Mouse (Mus musculus) heart, postnatal 14 days (tissue): ENCODE measurements around the gene Med27. TPM values are rescaled to one million over a fixed set of nuclear protein-coding genes. Genes with fewer than 3 reads are reported as not detected.

Experiments used
- DNase-seq, 2 experiments: peaks; one replicate each; pipeline ENCODE4 v3.0.0; 2021 to 2022
- intact Hi-C: fragments of 180-260 bp; cut with DNase I; formaldehyde crosslinking; loops from one replicate; pipeline ENCODE4 v1.15.1; 2025
- long read RNA-seq, 2 experiments: library from polyadenylated mRNA; stranded (forward); transcript quantifications; one replicate each; pipeline ENCODE4 v2.0.0; 2021
- total RNA-seq, 2 experiments: library from RNA; stranded (reverse); gene quantifications; 2 replicates each; pipeline ENCODE4 v1.2.3; 2021

Med27 gene
- total RNA-seq, result 10 to 100 TPM; 15.2 to 15.5 TPM
- long read RNA-seq, experiment 1, transcript Med27-201 (8 exons, 1,254 nt), result major isoform, 19 of 23 reads
- long read RNA-seq, experiment 1, partial matches to known transcripts, result 0 of 23 reads
- long read RNA-seq, experiment 1, other reads (novel, unspliced or antisense), result 2 of 23 reads
- long read RNA-seq, experiment 2, transcript Med27-201 (8 exons, 1,254 nt), result major isoform, 17 of 18 reads
- long read RNA-seq, experiment 2, partial matches to known transcripts, result 0 of 18 reads
- long read RNA-seq, experiment 2, other reads (novel, unspliced or antisense), result 0 of 18 reads

- intact Hi-C loops, result loop anchor here (10.0 kb wide), 1 partner anchor 208 kb away; no protein-coding TSS in a partner anchor
- peak; percentile 95 to 97 for DNase-seq
Observed at GRCm38 (mm10) chr2:29346629-29347271, at the start of gene Med27. TSS of gene Med27 (plus strand) at chr2:29346819.

- DNase-seq, result peak; percentile 31 to 66
- intact Hi-C loops, result no loop called here
Observed at GRCm38 (mm10) chr2:29309966-29310365, 36.7 kb upstream of the Med27 start.

- no peak for DNase-seq
- intact Hi-C loops, result no loop called here
Observed at GRCm38 (mm10) chr2:29312058-29312457, 34.6 kb upstream of the Med27 start.

GRCm38 (mm10) chr2:29317906-29318470 lies 28.6 kb upstream of the Med27 start:
- no peak for DNase-seq
- intact Hi-C loops, result no loop called here

- intact Hi-C loops, result no loop called here
- no peak for DNase-seq
Observed at GRCm38 (mm10) chr2:29318596-29318995, 28.0 kb upstream of the Med27 start.

- intact Hi-C loops, result no loop called here
- DNase-seq, result no peak
Observed at GRCm38 (mm10) chr2:29320229-29320751, 26.3 kb upstream of the Med27 start.

- no peak for DNase-seq
- intact Hi-C loops, result no loop called here
Observed at GRCm38 (mm10) chr2:29320780-29321179, 25.8 kb upstream of the Med27 start.

GRCm38 (mm10) chr2:29324456-29324855 lies 22.2 kb upstream of the Med27 start:
- intact Hi-C loops, result no loop called here
- DNase-seq, result no peak

- no peak for DNase-seq
- intact Hi-C loops, result no loop called here
Observed at GRCm38 (mm10) chr2:29330471-29330870, 16.1 kb upstream of the Med27 start.

- intact Hi-C loops, result no loop called here
- DNase-seq, result no peak
Observed at GRCm38 (mm10) chr2:29338396-29338795, 8.2 kb upstream of the Med27 start.

- DNase-seq, result peak; percentile 41 to 59
- intact Hi-C loops, result no loop called here
Observed at GRCm38 (mm10) chr2:29358696-29359375, 12.2 kb downstream of the Med27 start.

GRCm38 (mm10) chr2:29360956-29361355 lies 14.3 kb downstream of the Med27 start:
- DNase-seq, result no peak
- intact Hi-C loops, result no loop called here

GRCm38 (mm10) chr2:29365000-29365695 lies 18.5 kb downstream of the Med27 start:
- DNase-seq, result peak; percentile 7 to 22
- intact Hi-C loops, result no loop called here

- peak in 1 of 2 experiments; percentile 9 for DNase-seq
- intact Hi-C loops, result no loop called here
Observed at GRCm38 (mm10) chr2:29368730-29369129, 22.1 kb downstream of the Med27 start.

GRCm38 (mm10) chr2:29372176-29372575 lies 25.6 kb downstream of the Med27 start:
- intact Hi-C loops, result no loop called here
- no peak for DNase-seq

GRCm38 (mm10) chr2:29381683-29382082 lies 35.1 kb downstream of the Med27 start:
- no peak for DNase-seq
- intact Hi-C loops, result no loop called here

GRCm38 (mm10) chr2:29382583-29382982 lies 36.0 kb downstream of the Med27 start:
- intact Hi-C loops, result no loop called here
- DNase-seq, result no peak

- intact Hi-C loops, result no loop called here
- no peak for DNase-seq
Observed at GRCm38 (mm10) chr2:29383133-29383532, 36.5 kb downstream of the Med27 start.

GRCm38 (mm10) chr2:29385405-29385804 lies 38.8 kb downstream of the Med27 start:
- intact Hi-C loops, result no loop called here
- no peak for DNase-seq

- DNase-seq, result no peak
- intact Hi-C loops, result no loop called here
Observed at GRCm38 (mm10) chr2:29387268-29387667, 40.6 kb downstream of the Med27 start.
